19 mouse cellular contexts compared by ENCODE assay signal in genomic region chr1:67099215-67099614, GRCm38 (mm10). TPM values are rescaled to one million over a fixed set of nuclear protein-coding genes. Genes with fewer than 3 reads are reported as not detected.
DNase-seq lines count a peak whose midpoint lies in the region; ATAC-seq and TF ChIP-seq lines count a peak whose summit lies in the region.
"Had no signal": no experiment of that assay in that cellular context is flagged by ENCODE, and none has a peak within 500 bp of the region (broad histone marks: within the 10 kb centered on the region; RNA-seq: fewer than 3 reads in every experiment).

No protein-coding gene starts in this region.

- ATAC-seq in intestine, embryonic 15.5 days: peak; percentile 62
- no peak for ATAC-seq in intestine, postnatal 0 days
- ATAC-seq in intestine, embryonic 16.5 days: peak; percentile 50
- ATAC-seq: activated CD4-positive, CD25-positive, alpha-beta regulatory T cell, adult 4 months; CD4-positive, CD25-positive, alpha-beta regulatory T cell, adult 4 months; Patski had no signal

- no peaks in the 10 kb centered on the region for H3K36me3 ChIP-seq in intestine, embryonic 15.5 days
- H3K36me3 ChIP-seq in intestine, postnatal 0 days (ENCODE audit: control insufficient read depth, insufficient read depth): no peaks in the 10 kb centered on the region
- no peaks in the 10 kb centered on the region for H3K36me3 ChIP-seq in intestine, embryonic 16.5 days (ENCODE audit: control insufficient read depth, insufficient read depth, low read length)
- H3K36me3 ChIP-seq: G1E had no signal

- no peak for DNase-seq in cerebellum, postnatal 25 days
- DNase-seq: adrenal gland, adult 2 months; adrenal gland, adult 8-10 months; adrenal gland, postnatal 10 days; adrenal gland, postnatal 14 days; adrenal gland, postnatal 25 days; adrenal gland, postnatal 36 days; B cell, adult 2 months; cerebellum, adult 11 months; cerebellum, adult 11-12 months; cerebellum, adult 18-20 months had no signal

- H3K4me3 ChIP-seq in intestine, embryonic 15.5 days (replicated peaks): no peak overlapping the region
- no peak overlapping the region for H3K4me3 ChIP-seq in intestine, postnatal 0 days (ENCODE audit: low read depth, low read length)
- no peak overlapping the region for H3K4me3 ChIP-seq in intestine, embryonic 16.5 days (ENCODE audit: low read length)

- no peaks in the 10 kb centered on the region for H3K27me3 ChIP-seq in intestine, embryonic 15.5 days (replicated peaks)
- H3K27me3 ChIP-seq in intestine, postnatal 0 days (replicated peaks; ENCODE audit: control insufficient read depth, insufficient read depth, low read length): no peaks in the 10 kb centered on the region
- no peaks in the 10 kb centered on the region for H3K27me3 ChIP-seq in intestine, embryonic 16.5 days (replicated peaks; ENCODE audit: control insufficient read depth, insufficient read depth, low read length)
- H3K27me3 ChIP-seq: CH12.LX had no signal

- TF ChIP-seq CTCF in intestine, postnatal 0 days (IDR thresholded peaks at IDR 0.05; ENCODE audit: low read depth): no peak

- H3K4me2 ChIP-seq in intestine, embryonic 15.5 days (replicated peaks): no peak overlapping the region
- H3K4me2 ChIP-seq in intestine, postnatal 0 days (replicated peaks; ENCODE audit: low read depth): no peak overlapping the region
- no peak overlapping the region for H3K4me2 ChIP-seq in intestine, embryonic 16.5 days (ENCODE audit: low read depth, low read length)

- 0 out of 2 replicates have a peak, but pooled peaks cover 5% of the 10 kb centered on the region for H3K4me1 ChIP-seq in intestine, embryonic 15.5 days (replicated peaks)
- 0 out of 2 replicates have a peak, but pooled peaks cover 6% of the 10 kb centered on the region for H3K4me1 ChIP-seq in intestine, postnatal 0 days (replicated peaks; ENCODE audit: control insufficient read depth, insufficient read depth, low read length)
- H3K4me1 ChIP-seq in intestine, embryonic 16.5 days (ENCODE audit: control insufficient read depth, insufficient read depth, low read length): peaks cover 9% of the 10 kb centered on the region

- WGBS in intestine, embryonic 15.5 days: 47% methylated on average over 1 of the region's 1 CpGs
- WGBS in intestine, postnatal 0 days: 28% methylated on average over 1 of the region's 1 CpGs
- WGBS in intestine, embryonic 16.5 days: 67% methylated on average over 1 of the region's 1 CpGs

- H3K9ac ChIP-seq in intestine, embryonic 15.5 days: no peak overlapping the region
- H3K9ac ChIP-seq in intestine, postnatal 0 days (ENCODE audit: low read depth, low read length): no peak overlapping the region
- H3K9ac ChIP-seq in intestine, embryonic 16.5 days (ENCODE audit: low read depth, low read length): no peak overlapping the region

- H3K27ac ChIP-seq in intestine, embryonic 15.5 days: no peak overlapping the region
- H3K27ac ChIP-seq in intestine, postnatal 0 days (ENCODE audit: low read depth, low read length): no peak overlapping the region
- no peak overlapping the region for H3K27ac ChIP-seq in intestine, embryonic 16.5 days (ENCODE audit: low read length)

- no peaks in the 10 kb centered on the region for H3K9me3 ChIP-seq in intestine, embryonic 15.5 days
- H3K9me3 ChIP-seq in intestine, postnatal 0 days (ENCODE audit: control insufficient read depth): no peaks in the 10 kb centered on the region
- H3K9me3 ChIP-seq in intestine, embryonic 16.5 days (ENCODE audit: control insufficient read depth, low read length): no peaks in the 10 kb centered on the region
- H3K9me3 ChIP-seq: G1E had no signal

RNA-seq across cellular contexts. Expression of gene Cps1, which starts 23.6 kb away (rescaled TPM):
- 326 and 333 TPM in 2 replicates for polyA plus RNA-seq in intestine, embryonic 15.5 days (2015; fragmentation: Nextera tagmentation; extraction: Ambion mirVana)
- polyA plus RNA-seq in intestine, postnatal 0 days (2015; fragmentation: Nextera tagmentation; extraction: Ambion mirVana): 217 and 240 TPM in 2 replicates
- 367 and 463 TPM in 2 replicates for polyA plus RNA-seq in intestine, embryonic 16.5 days (2015; fragmentation: Nextera tagmentation; extraction: Ambion mirVana)
- polyA plus RNA-seq: activated CD4-positive, CD25-positive, alpha-beta regulatory T cell, adult 4 months; CD4-positive, CD25-positive, alpha-beta regulatory T cell, adult 4 months; G1E; Patski had no signal
